Mouse (Mus musculus): ENCODE data around the gene Tmem269. TPM values are rescaled to one million over a fixed set of nuclear protein-coding genes. Genes with fewer than 3 reads are reported as not detected.

Gene Tmem269
- polyA plus RNA-seq (2011; ENCODE audit: insufficient read depth, insufficient read length, low replicate concordance, missing spikeins), result not detected in 2 replicates

DNA sequence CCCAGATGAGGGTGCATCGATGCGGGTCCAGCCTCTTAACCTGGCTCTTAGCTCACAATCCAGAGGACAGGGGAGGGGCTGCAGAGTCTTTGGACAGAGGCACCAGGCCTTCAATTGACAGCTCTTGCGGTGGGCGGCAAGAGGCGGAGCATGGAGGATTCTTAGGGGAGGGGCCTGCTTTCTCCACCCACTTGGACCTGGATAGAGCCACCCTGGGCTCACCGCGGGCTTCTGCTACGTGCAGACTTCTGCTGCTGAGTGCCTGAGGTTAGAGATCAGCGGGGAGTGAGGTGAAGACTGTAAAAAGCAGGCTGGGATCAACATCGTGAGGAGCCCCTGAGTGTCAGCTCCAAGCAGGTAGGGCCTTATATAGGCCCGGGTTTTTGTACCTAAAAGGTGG, at the start of gene Tmem269:
Gene Tmem269, minus strand, starts transcription at position 49 of the 400 bp plus-strand sequence.
- Histone ChIP-seq H3K27ac (ENCODE audit: control insufficient read depth, insufficient read depth, low read depth, low read length, poor library complexity) (no peak within 1 kb of the TSS), H3K4me1 (ENCODE audit: control insufficient read depth, insufficient read depth, low read length) (no peaks in the 10 kb centered on the region), H3K4me3 (replicated peaks; ENCODE audit: control insufficient read depth, low read depth, low read length) (no peak within 1 kb of the TSS)
- TF ChIP-seq CTCF (IDR thresholded peaks at IDR 0.05; ENCODE audit: control insufficient read depth, insufficient read depth, low read length) (no peak), POLR2A (IDR thresholded peaks at IDR 0.05; ENCODE audit: borderline replicate concordance, control insufficient read depth, low read depth, low read length) (no peak)
- WGBS, result 41% methylated on average over 11 of the region's 11 CpGs

GRCm38 (mm10) chr4:119266606-119267005, 48.6 kb upstream of the Tmem269 start:
- 62% methylated on average over 13 of the region's 13 CpGs for WGBS
- no peak overlapping the region for H3K27ac ChIP-seq (ENCODE audit: control insufficient read depth, insufficient read depth, low read depth, low read length, poor library complexity)
- no peak overlapping the region for H3K4me3 ChIP-seq (replicated peaks; ENCODE audit: control insufficient read depth, low read depth, low read length)
- no peak for TF ChIP-seq POLR2A (IDR thresholded peaks at IDR 0.05; ENCODE audit: borderline replicate concordance, control insufficient read depth, low read depth, low read length)
- TF ChIP-seq CTCF (IDR thresholded peaks at IDR 0.05; ENCODE audit: control insufficient read depth, insufficient read depth, low read length), result no peak
- no peaks in the 10 kb centered on the region for H3K4me1 ChIP-seq (ENCODE audit: control insufficient read depth, insufficient read depth, low read length)

GRCm38 (mm10) chr4:119263459-119263858, 45.4 kb upstream of the Tmem269 start:
- TF ChIP-seq POLR2A (IDR thresholded peaks at IDR 0.05; ENCODE audit: borderline replicate concordance, control insufficient read depth, low read depth, low read length) (no peak), CTCF (IDR thresholded peaks at IDR 0.05; ENCODE audit: control insufficient read depth, insufficient read depth, low read length) (no peak)
- WGBS, result 75% methylated on average over 3 of the region's 3 CpGs
- Histone ChIP-seq H3K4me1 (ENCODE audit: control insufficient read depth, insufficient read depth, low read length) (no peaks in the 10 kb centered on the region), H3K27ac (ENCODE audit: control insufficient read depth, insufficient read depth, low read depth, low read length, poor library complexity) (no peak overlapping the region), H3K4me3 (replicated peaks; ENCODE audit: control insufficient read depth, low read depth, low read length) (no peak overlapping the region)

DNA sequence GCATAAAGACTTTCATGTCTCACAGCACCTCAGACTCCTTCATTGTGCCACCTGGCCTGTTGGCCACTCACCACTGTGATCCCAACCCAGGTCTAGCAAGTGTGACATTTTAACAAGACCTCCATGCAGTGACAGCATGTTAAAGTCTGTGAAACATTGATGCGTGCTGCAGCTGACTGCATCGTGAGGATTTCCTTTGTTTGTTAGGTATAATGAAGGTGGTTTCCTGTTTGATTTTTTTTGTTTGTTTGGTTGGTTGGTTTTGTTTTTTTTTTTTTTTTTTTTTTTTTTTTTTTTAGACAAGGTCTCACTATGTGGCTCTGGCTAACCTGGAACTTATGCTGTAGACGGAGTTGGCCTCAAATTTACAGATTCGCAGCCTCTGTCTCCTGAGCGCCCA, 44.5 kb upstream of the Tmem269 start:
- Histone ChIP-seq H3K27ac (ENCODE audit: control insufficient read depth, insufficient read depth, low read depth, low read length, poor library complexity) (no peak overlapping the region), H3K4me3 (replicated peaks; ENCODE audit: control insufficient read depth, low read depth, low read length) (no peak overlapping the region), H3K4me1 (ENCODE audit: control insufficient read depth, insufficient read depth, low read length) (no peaks in the 10 kb centered on the region)
- TF ChIP-seq CTCF (IDR thresholded peaks at IDR 0.05; ENCODE audit: control insufficient read depth, insufficient read depth, low read length), result no peak
- TF ChIP-seq POLR2A (IDR thresholded peaks at IDR 0.05; ENCODE audit: borderline replicate concordance, control insufficient read depth, low read depth, low read length), result no peak
- WGBS, result 85% methylated on average over 5 of the region's 5 CpGs

- WGBS, result 43% methylated on average over 7 of the region's 7 CpGs
- no peak overlapping the region for H3K4me3 ChIP-seq (replicated peaks; ENCODE audit: control insufficient read depth, low read depth, low read length)
- H3K27ac ChIP-seq (ENCODE audit: control insufficient read depth, insufficient read depth, low read depth, low read length, poor library complexity), result no peak overlapping the region
- TF ChIP-seq POLR2A (IDR thresholded peaks at IDR 0.05; ENCODE audit: borderline replicate concordance, control insufficient read depth, low read depth, low read length), result no peak
- TF ChIP-seq CTCF (IDR thresholded peaks at IDR 0.05; ENCODE audit: control insufficient read depth, insufficient read depth, low read length), result no peak
- H3K4me1 ChIP-seq (ENCODE audit: control insufficient read depth, insufficient read depth, low read length), result no peaks in the 10 kb centered on the region
Measured at GRCm38 (mm10) chr4:119261087-119261713, 43.2 kb upstream of the Tmem269 start.

- Histone ChIP-seq H3K4me1 (ENCODE audit: control insufficient read depth, insufficient read depth, low read length) (no peaks in the 10 kb centered on the region), H3K4me3 (replicated peaks; ENCODE audit: control insufficient read depth, low read depth, low read length) (no peak overlapping the region), H3K27ac (ENCODE audit: control insufficient read depth, insufficient read depth, low read depth, low read length, poor library complexity) (no peak overlapping the region; the same call in 1 of the 2 replicates)
- TF ChIP-seq POLR2A (IDR thresholded peaks at IDR 0.05; ENCODE audit: borderline replicate concordance, control insufficient read depth, low read depth, low read length) (no peak), CTCF (IDR thresholded peaks at IDR 0.05; ENCODE audit: control insufficient read depth, insufficient read depth, low read length) (no peak)
- 85% methylated on average over 15 of the region's 15 CpGs for WGBS
Measured at GRCm38 (mm10) chr4:119259344-119260254, 41.6 kb upstream of the Tmem269 start.

GRCm38 (mm10) chr4:119257083-119257482, 39.1 kb upstream of the Tmem269 start:
- TF ChIP-seq POLR2A (IDR thresholded peaks at IDR 0.05; ENCODE audit: borderline replicate concordance, control insufficient read depth, low read depth, low read length), result no peak
- no peak for TF ChIP-seq CTCF (IDR thresholded peaks at IDR 0.05; ENCODE audit: control insufficient read depth, insufficient read depth, low read length)
- Histone ChIP-seq H3K4me3 (replicated peaks; ENCODE audit: control insufficient read depth, low read depth, low read length) (no peak overlapping the region), H3K4me1 (ENCODE audit: control insufficient read depth, insufficient read depth, low read length) (no peaks in the 10 kb centered on the region), H3K27ac (ENCODE audit: control insufficient read depth, insufficient read depth, low read depth, low read length, poor library complexity) (no peak overlapping the region)
- WGBS, result 53% methylated on average over 6 of the region's 6 CpGs

- WGBS, result 82% methylated on average over 12 of the region's 12 CpGs
- Histone ChIP-seq H3K27ac (ENCODE audit: control insufficient read depth, insufficient read depth, low read depth, low read length, poor library complexity) (no peak within 1 kb of the TSS), H3K4me1 (ENCODE audit: control insufficient read depth, insufficient read depth, low read length) (no peaks in the 10 kb centered on the region), H3K4me3 (replicated peaks; ENCODE audit: control insufficient read depth, low read depth, low read length) (no peak within 1 kb of the TSS)
- TF ChIP-seq POLR2A (IDR thresholded peaks at IDR 0.05; ENCODE audit: borderline replicate concordance, control insufficient read depth, low read depth, low read length) (no peak), CTCF (IDR thresholded peaks at IDR 0.05; ENCODE audit: control insufficient read depth, insufficient read depth, low read length) (no peak)
Measured at GRCm38 (mm10) chr4:119255351-119255750, 37.3 kb upstream of the Tmem269 start, which contains the start of gene Cldn19. TSS of gene Cldn19 (plus strand) at chr4:119255414.

Measured in bone marrow, adult 2 months (tissue).